Mouse (Mus musculus) T-cell, adult 2 months (primary cell): ENCODE results near the gene Chd1l.

ENCODE experiments used
- DNase-seq: peaks from one replicate; pipeline ENCODE4 v3.0.0; 2022; ENCODE audit warnings: low spot score

Gene Chd1l

DNA sequence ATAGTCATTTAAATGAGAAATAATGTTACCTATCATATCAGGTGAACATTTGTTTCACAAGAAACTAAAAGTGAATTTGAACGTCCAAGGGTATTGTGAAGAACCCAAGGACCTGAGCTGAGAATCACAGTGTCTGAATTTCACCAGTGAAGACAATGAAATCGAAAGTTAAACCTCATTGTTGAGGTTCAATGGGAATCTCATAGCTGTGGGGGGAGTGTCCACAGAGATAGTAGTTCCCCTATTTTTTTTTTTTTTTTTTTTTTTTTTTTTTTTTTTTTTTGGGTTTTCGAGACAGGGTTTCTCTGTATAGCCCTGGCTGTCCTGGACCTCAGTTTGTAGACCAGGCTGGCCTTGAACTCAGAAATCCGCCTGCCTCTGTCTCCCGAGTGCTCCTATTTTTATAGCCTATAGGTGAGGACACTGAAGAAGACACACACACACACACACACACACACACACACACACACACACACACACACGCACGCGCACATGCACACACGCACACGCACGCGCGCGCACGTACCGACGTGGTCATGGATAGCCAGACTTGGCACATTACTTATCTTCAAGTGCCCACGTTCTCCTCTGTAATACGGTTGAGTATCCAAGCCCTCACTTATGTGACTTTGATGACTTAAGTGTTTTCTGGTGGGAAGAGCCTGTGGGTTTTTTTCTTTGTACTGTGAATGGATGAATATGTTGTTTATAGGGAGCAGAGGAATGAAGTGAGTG, 7.3 kb upstream of the Chd1l start:
- DNase-seq = no peak

DNA sequence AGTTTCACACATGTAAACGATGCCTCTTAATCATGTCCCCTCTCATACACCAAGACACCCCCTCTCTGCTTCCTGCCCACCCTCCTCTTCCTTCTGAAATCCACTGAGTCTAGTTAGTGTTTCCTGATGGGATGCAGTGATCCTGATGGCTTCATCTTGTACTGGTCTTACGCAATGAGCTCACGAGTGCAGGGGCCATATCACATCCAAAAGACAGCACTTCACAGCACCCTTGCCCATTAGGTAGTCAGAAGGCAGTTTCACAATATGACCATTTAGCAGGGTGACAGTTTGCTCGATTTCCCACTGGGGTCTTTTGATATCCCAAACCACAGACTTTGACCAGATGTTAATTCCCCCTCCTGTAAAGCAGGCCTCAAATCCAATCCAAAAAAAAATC, 5.9 kb upstream of the Chd1l start:
- no peak for DNase-seq

DNA sequence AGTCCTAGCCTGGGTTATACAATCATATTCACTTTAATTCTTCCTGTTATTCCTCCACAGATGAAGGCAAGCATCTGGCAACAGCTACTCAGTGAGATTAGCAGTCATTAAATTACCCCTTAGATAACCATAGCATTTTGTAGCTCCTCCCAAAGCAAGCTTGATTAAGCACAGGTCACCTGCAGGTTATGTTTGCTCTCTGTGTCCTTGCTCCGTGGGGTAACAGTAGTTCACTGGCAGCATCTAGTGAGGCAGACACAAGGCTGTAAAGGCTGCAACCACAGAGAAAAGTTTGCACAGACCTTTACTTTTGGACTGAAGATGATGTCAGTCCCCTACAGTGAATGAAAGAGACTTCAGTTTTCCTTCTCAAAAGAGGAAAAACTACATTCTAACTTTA, 5.2 kb upstream of the Chd1l start:
- DNase-seq = no peak

DNA sequence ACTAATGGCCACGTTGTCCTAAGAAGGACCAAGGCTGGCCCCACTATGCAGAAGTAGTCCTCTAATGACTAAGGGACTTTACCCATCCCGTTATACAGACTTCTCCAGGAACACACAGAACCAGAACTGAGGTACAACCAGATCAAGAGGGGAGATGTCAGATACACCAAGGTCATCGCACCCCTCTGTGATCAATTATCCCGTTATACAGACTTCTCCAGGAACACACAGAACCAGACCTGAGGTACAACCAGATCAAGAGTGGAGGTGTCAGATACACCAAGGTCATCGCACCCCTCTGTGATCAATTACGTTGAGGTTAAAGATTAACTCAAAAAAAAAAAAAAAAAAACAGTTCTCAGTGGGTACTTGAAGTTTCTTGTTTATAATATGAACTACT, 1.0 kb upstream of the Chd1l start:
- DNase-seq = no peak

DNA sequence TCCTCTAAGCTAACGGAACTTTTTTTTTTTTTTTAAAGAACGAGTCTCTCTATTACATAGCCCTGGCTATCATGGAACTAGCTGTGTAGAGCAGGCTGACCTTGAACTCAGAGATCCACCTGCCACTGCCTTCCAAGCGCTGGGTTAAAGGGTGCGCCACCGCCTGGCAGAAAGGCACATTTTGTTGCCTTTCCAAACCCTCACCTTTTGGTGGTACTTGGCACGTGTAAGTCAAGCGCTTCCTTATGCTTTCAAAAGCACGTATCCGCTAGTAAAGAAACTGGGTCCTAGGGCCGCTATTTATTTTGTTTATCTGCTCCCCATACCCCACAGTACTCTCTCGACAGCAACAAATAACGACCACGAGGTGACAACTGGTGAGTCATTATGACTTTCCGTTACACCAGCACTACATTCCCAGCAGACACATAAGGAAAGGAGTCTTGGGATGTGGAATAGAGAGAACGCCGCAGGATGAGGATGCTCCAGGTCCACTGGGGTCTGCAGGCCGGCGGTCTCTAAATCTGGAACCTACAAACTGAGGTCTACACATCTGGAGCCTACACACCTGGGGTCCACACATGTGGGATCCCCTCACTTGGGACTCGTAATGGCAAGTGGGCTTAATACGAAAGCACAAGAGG, 680 bp downstream of the Chd1l start:
- peak; percentile 77 for DNase-seq

DNA sequence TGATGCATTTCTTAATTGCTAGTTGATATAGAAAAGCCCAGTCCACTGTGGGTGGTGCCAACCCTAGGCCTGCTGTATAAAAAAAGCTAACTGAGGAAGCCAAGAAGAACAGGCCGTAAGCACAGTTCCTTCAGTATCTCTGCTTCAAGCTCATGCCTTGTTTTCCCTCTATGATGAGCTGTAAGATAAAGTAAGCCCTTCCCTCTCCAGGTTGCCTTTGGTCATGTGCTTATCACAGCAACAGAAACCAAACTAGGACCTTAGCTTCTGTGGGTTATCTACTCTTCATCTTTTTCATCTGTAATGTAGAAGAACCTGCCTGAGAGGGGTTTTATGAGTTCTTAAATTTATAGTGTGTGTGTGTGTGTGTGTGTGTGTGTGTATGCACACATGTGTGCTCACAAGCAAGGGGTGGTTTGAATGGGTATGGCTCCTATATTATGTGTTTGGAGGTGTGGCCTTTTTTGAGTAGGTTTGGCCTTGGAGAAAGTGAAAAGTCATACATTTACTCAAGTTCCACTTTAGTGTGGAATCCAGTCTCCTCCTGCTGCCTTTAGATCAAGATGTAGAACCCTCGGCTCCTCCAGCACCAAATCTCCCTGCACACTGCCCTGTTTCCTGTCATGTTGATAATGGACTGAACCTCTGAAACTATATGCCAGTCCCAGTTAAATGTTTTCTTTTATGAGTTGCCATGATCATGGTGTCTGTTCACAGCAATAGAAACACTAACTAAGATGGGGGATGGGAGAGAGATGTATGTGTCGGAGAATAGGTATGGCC, 9.8 kb downstream of the Chd1l start:
- no peak for DNase-seq

DNA sequence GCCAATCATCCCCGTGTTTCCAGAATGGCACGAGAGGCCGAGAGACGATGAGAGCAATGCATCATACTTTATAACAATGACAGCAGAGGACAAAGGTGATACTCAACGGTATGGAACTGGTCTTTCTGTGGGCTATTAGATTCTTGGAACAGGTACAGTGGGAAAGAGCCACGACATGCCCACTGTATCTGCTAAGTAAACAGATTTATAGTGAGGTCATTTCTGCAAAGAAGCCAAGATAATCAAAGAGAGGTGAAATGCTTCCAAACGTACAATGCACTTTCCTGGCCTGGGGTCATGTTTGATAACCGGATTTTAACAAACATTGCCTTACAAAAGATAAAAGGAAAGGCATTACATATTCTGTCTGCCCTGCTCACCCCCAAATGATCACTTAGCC, 13.2 kb downstream of the Chd1l start:
- no peak for DNase-seq

DNA sequence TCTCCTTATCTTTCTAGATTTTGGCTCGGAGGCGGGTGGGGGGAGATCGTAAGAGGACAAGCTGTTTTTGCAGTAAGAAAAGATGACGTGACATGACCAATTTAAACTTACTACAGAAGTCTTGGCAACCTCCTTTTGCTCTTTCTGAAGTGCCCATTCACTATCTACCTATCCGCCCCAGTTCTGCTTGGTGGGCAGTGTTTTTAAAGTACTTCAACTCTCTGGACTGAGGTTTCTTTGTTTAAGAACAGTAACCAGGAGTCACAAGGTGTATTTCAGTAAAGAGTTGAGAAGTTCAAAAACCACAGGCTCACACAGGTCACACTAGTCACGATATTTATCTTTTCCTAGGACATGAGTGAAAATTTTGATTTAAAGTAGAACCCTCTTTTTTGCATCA, 14.9 kb downstream of the Chd1l start:
- no peak for DNase-seq

DNA sequence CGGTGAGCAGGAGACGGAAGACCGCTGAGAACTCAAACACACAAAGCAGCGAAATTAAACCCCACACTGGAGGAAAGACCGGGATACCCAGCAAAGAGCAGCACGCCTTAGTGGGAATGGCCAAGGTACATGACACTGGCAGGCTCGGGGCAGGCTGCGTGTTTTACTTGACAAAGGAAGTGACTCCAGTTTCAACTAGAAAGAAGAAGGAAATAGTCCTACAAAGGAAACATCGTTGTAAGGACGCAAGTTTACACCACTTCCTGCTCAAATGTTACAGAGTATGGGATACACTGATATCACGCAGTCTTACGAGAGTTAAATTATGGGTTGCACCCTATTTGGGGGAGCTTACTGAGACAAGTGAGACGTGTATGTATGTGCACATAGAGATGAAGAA, 15.9 kb downstream of the Chd1l start:
- DNase-seq = no peak

DNA sequence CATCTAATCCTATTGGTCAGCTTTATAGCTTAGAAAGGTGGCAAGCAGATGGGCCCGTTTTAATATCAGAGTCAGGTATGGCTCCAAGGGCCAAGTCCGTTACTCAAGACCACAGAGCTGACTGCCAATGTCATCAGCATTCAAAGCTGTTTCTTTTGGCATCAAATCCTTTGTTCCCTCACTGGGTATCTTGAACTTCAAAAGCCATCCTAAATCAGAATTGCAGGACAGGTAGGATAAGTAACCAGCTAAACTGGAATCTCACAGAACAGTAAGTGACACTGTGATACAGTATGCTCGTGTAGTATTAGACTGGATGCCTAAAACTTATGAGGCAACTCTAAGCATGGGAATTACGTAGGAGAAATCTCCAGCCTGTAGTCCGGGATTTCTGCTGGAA, 16.9 kb downstream of the Chd1l start:
- DNase-seq = no peak

DNA sequence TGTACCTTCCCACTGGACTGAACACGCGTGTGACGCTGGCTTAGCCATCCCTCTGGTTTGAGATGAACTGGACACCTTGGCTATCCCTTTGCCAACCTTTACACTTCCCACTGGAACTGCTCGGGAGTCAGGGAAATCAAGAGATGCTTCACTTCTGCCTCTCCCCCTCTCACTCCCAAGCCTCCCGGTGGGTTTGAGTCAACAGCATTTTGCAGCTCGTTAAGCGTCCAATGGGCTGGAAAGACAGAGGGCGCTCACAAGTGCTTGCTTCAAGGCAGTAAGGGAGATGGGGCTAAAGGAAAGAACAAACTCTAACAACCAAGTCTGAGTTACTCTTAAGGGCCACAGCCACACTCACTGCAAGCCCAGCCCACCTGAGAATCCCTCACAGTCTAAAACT, 19.3 kb downstream of the Chd1l start:
- DNase-seq = no peak

DNA sequence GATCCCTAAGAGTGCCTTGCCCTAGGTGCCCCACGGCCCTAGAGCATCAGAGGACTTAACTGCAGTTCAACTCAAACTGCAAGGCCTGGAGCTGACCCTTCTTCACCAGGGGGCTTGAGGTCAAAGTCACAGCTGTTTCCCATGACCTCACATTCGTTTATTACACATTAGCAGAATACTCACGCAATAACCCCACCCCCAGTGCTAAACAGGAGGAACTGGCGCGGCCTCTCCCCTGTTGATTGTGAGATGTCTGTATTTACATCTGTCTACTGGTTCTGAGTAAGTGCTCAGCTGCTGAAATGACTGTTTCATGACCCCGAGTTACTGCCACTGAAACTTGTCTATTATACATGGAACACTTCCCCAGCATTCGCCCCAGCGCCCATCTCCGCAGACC, 22.3 kb downstream of the Chd1l start:
- no peak for DNase-seq

DNA sequence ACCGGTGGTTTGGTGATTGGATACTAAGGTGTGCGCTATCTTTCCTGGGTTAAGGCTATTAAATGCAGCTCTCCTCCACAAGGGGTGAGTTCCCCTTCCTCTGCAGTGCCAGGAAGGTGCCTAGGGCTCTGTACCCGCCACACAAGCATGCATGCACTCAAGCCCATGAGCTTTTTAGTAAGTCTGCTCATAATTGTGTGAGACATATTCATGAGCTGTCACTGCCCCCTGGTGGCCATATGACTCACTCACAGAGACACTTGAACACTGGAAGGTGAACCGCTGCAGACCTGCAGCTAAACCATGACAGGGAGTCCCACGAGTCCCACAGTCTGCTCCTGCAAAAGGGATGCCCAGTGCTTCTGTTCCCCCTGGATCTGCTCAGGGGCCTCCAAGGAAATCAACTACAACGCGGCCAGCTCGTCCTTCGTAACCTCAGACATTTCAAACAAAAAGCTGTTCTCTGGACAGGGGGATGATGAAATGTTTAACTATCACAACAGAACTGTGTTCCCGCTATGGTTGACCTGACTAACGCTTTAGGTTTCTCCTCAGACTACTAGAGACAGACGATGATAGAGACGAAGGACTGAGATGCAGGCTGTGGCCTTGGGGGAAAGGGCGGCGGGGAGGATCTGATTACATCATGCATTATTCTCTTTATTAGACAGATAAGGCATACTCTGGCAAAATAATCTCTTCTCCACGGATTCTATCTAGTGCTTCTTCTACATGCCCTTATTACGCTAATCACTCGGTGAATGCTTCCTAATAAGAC, 24.4 kb downstream of the Chd1l start:
- peak; percentile 41 for DNase-seq

DNA sequence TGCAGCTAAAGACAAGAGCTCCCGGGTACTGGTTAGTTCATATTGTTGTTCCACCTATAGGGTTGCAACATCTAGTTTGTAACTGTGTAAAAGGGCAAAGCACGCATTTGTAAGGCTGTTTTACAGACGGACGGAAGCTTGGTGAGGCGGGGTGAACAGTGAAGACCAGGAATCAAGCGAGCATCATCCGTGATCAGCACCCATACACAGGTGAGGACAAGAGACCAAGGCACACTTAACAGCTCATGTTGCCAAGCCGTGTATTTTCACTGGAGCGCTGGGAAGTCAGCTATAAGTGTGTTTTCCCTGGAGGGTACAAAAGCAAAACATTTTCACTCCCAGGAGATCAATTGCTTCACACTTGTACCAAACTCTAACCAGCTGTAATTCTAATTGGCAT, 36.2 kb downstream of the Chd1l start:
- no peak for DNase-seq

DNA sequence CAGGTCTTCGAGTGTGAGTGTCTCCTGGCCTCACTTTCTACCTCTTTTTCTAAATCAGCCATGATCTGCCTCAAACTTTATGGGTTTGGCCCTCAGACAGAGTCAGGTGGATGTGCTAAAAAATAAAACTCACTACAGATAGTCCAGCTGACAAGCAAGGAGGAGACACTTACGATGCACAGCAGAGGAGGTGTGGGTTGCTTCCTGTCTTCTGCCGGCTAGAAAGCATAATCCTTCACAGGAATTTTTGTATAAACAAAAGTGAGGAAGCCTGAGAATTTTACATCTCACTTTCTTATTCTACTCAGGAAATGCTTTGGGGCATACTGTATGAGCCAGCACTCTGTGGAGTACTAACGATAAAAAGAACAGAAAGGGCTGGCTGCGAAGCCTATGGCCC, 45.4 kb downstream of the Chd1l start:
- no peak for DNase-seq

DNA sequence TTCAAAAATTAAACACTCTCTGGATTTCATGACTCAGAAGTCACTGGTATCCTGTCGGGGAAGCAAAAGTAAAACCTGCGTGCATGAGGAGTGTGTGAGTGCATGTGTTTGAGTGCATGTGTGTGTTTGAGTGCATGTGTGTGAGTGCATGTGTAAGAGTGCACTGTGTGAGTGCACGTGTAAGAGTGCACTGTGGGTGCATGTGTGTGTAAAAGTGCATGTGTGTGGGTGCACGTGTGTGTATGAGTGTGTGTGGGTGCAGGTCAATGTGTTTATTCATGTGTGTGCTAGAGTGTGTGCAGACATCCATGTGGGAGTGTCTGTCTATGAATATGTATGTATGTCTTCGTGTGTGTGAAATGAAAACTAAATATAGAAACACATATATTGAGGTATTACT, 51.4 kb downstream of the Chd1l start:
- no peak for DNase-seq

DNA sequence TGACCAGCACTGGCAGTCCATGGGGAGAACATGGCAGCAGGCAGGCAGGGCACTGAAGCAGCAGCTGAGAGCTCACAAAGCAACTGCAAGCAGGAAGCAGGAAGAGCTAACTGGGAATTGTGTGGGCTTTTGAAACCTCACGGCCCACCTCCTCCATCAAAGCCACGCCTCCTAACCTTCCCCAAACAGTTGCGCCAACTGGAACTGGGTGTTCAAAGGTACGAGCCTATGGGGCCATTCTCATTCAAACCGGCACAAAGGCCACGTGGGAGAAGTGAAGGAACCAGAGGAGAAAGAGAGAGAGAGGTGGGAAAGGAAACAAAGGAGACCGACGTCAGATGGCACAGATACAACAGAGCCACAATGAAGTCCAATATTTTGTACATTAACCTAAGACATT, 63.8 kb downstream of the Chd1l start:
- no peak for DNase-seq

DNA sequence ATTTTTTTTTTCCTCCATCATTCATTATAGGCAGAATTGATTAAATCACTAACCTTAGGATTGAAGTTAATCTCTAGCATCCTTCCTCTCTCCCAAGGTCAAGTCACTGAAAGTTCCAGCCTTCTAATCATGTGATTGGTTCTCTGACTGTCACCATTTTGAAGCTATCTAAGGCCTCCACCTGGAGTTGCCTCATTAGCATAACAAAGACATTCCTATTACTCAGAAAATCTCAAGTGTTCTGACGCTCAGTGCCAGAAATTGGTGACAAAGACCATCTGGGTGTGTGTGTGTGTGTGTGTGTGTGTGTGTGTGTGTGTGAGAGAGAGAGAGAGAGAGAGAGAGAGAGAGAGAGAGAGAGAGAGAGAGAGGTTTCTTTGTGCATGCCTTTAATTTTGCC, 69.8 kb downstream of the Chd1l start:
- no peak for DNase-seq

DNA sequence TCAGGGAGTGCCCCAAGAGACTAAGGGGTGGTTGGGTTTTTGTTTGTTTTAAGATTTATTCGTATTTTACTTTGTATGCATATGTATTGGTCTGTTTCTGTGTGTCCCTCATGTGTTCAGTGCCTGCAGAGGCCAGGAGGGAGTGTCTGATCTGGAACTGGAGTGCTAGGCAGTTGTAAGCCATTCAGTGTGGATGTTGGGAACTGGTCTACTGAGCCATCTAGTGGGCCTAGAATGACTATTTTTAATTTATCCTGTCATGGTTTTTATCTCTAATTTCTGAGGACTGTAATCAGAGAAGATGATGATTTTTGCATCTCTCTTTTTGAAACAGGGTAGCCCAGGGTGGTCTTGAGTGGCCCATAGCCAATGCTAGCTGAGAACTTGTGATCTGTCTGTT, 71.4 kb downstream of the Chd1l start:
- DNase-seq = no peak

DNA sequence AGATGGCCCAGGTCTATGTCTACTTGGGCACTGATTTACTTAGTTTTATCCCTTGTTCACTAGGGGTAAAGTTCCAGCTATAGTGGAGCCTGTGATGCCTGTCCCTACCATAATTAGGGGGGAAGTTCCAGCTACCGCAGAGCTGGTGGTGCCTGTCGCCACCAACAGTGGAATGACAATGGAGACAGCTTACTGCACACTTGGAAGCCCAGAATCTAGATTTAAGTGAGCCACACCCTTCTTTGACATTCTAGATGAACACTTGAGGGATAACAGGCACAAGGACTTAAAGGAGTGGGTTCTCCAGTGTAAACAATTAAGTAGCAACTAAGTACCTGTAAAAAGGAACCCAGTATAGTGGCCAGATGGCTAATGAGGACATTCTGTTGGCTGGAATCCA, 73.0 kb downstream of the Chd1l start:
- DNase-seq = no peak

DNA sequence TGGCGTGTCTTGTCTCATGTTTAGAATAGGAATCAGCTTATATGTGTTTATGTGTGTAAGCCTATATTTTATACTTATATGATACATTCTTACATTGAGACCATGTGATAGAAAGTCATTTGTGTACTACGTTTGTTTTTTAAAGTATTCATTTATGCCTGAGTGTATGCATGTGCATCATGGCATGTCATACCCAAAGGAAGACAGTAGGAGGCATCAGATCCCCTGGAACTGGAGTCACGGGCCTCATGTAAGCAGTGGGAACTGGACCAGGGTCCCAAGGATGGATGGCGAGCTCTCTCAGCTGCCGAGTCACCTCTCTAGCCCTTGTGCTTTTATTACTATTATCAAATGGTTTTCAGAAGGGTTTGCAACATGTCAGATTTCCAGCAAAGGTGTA, 74.3 kb downstream of the Chd1l start:
- no peak for DNase-seq

DNA sequence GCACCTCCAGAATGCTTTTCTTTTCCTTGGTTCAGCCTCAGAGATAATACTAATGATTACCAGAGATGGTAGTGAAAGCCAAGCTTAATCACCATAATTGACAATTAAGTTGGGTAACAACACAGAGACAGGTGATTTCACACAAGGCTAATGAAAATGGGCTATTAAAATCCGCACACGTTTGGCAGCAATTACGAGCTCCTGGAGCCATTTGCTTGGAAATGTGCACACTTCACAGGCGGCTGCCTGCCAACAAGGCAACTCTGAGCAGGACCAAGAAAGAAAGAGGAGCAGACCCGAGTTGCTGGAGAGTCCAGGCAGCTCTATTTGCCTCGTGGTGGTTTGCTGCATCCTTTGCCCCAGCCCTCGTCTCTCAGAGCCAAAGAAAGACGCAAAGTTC, 84.5 kb downstream of the Chd1l start:
- no peak for DNase-seq

DNA sequence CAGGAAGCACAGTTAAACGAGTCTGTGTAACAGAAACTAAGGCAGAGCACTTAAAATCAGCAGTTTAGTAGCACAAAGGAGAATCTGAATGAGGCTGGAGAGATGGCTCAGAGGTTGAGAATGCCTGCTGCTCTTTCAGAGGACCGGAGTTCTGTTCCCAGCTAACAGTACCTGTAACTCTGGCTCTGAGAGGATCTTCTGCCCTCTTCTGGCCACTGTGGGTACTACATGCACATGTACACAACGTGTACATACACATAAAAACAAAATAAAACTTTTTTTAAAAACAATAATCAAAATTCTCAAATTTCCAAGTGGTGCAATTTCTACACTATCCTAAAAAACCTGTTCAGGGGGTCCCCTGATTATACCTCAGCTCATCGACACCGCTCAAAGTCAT, 85.2 kb downstream of the Chd1l start:
- no peak for DNase-seq
